Mouse (Mus musculus): ENCODE measurements around the gene Olfr639. TPM values are rescaled to one million over a fixed set of nuclear protein-coding genes. Genes with fewer than 3 reads are reported as not detected.

The Olfr639 gene
- 0.01 TPM in 1 of 2 replicates, not detected in the other for polyA plus RNA-seq (2015; fragmentation: Nextera tagmentation; extraction: Ambion mirVana)

- Histone ChIP-seq H3K9ac (ENCODE audit: low read depth, low read length) (no peak within 1 kb of the TSS), H3K4me3 (replicated peaks; ENCODE audit: low read depth, low read length) (no peak within 1 kb of the TSS), H3K27ac (no peak within 1 kb of the TSS), H3K36me3 (ENCODE audit: insufficient read depth, low read length) (no peaks in the 10 kb centered on the region), H3K27me3 (ENCODE audit: insufficient read depth, low read length) (no peaks in the 10 kb centered on the region), H3K4me1 (replicated peaks; ENCODE audit: insufficient read depth, low read length) (no peaks in the 10 kb centered on the region), H3K9me3 (replicated peaks; ENCODE audit: low read length) (no peaks in the 10 kb centered on the region), H3K4me2 (ENCODE audit: low read length) (no peak within 1 kb of the TSS)
- ATAC-seq (replicated peaks; ENCODE audit: low FRiP score, low read depth) (no peak), DNase-seq (ENCODE audit: low spot score) (no peak)
- no peak for TF ChIP-seq CTCF (IDR thresholded peaks at IDR 0.05; ENCODE audit: low read depth)
These were observed at the start of gene Olfr639 for GRCm38 (mm10) chr7:104017203-104017602. Gene Olfr639, minus strand, starts transcription at chr7:104017303.

- Histone ChIP-seq H3K36me3 (ENCODE audit: insufficient read depth, low read length) (no peaks in the 10 kb centered on the region), H3K27me3 (ENCODE audit: insufficient read depth, low read length) (no peaks in the 10 kb centered on the region), H3K4me3 (replicated peaks; ENCODE audit: low read depth, low read length) (no peak within 1 kb of the TSS), H3K9me3 (replicated peaks; ENCODE audit: low read length) (no peaks in the 10 kb centered on the region), H3K4me1 (replicated peaks; ENCODE audit: insufficient read depth, low read length) (no peaks in the 10 kb centered on the region), H3K4me2 (ENCODE audit: low read length) (no peak within 1 kb of the TSS), H3K27ac (no peak within 1 kb of the TSS), H3K9ac (ENCODE audit: low read depth, low read length) (no peak within 1 kb of the TSS)
- DNase-seq (ENCODE audit: low spot score) (no peak), ATAC-seq (replicated peaks; ENCODE audit: low FRiP score, low read depth) (no peak)
- TF ChIP-seq CTCF (IDR thresholded peaks at IDR 0.05; ENCODE audit: low read depth): no peak
- 42% methylated on average over 2 of the region's 2 CpGs for WGBS
These were observed 44.2 kb upstream of the Olfr639 start, which contains the start of gene 4930516K23Rik for GRCm38 (mm10) chr7:104061345-104061744. Gene 4930516K23Rik, minus strand, starts transcription at chr7:104061445.

- WGBS: 100% methylated on average over 1 of the region's 1 CpGs
These were observed 42.1 kb upstream of the Olfr639 start for GRCm38 (mm10) chr7:104059215-104059614.

GRCm38 (mm10) chr7:104052566-104052965, 35.5 kb upstream of the Olfr639 start, which contains the start of gene Olfr642:
Gene Olfr642, minus strand, starts transcription at chr7:104052666.
- H3K9me3 ChIP-seq (replicated peaks; ENCODE audit: low read length): no peaks in the 10 kb centered on the region
- H3K9ac ChIP-seq (ENCODE audit: low read depth, low read length): no peak within 1 kb of the TSS
- H3K27ac ChIP-seq: no peak within 1 kb of the TSS
- DNase-seq (ENCODE audit: low spot score) (no peak), ATAC-seq (replicated peaks; ENCODE audit: low FRiP score, low read depth) (no peak)
- H3K4me2 ChIP-seq (ENCODE audit: low read length): no peak within 1 kb of the TSS
- H3K36me3 ChIP-seq (ENCODE audit: insufficient read depth, low read length): no peaks in the 10 kb centered on the region
- TF ChIP-seq CTCF (IDR thresholded peaks at IDR 0.05; ENCODE audit: low read depth): no peak
- H3K4me1 ChIP-seq (replicated peaks; ENCODE audit: insufficient read depth, low read length): no peaks in the 10 kb centered on the region
- 84% methylated on average over 1 of the region's 1 CpGs for WGBS
- no peaks in the 10 kb centered on the region for H3K27me3 ChIP-seq (ENCODE audit: insufficient read depth, low read length)
- H3K4me3 ChIP-seq (replicated peaks; ENCODE audit: low read depth, low read length): no peak within 1 kb of the TSS

More at GRCm38 (mm10) chr7:104059215-104059614, 42.1 kb upstream of the Olfr639 start:
- Histone ChIP-seq H3K4me1 (replicated peaks; ENCODE audit: insufficient read depth, low read length) (no peaks in the 10 kb centered on the region), H3K27ac (no peak overlapping the region), H3K27me3 (ENCODE audit: insufficient read depth, low read length) (no peaks in the 10 kb centered on the region), H3K4me3 (replicated peaks; ENCODE audit: low read depth, low read length) (no peak overlapping the region), H3K9ac (ENCODE audit: low read depth, low read length) (no peak overlapping the region), H3K36me3 (ENCODE audit: insufficient read depth, low read length) (no peaks in the 10 kb centered on the region), H3K9me3 (replicated peaks; ENCODE audit: low read length) (no peaks in the 10 kb centered on the region), H3K4me2 (ENCODE audit: low read length) (no peak overlapping the region)
- ATAC-seq (replicated peaks; ENCODE audit: low FRiP score, low read depth) (no peak), DNase-seq (ENCODE audit: low spot score) (no peak)
- TF ChIP-seq CTCF (IDR thresholded peaks at IDR 0.05; ENCODE audit: low read depth): no peak

GRCm38 (mm10) chr7:104050745-104051144, 33.6 kb upstream of the Olfr639 start:
- Histone ChIP-seq H3K27ac (no peak overlapping the region), H3K4me3 (replicated peaks; ENCODE audit: low read depth, low read length) (no peak overlapping the region), H3K9ac (ENCODE audit: low read depth, low read length) (no peak overlapping the region), H3K4me1 (replicated peaks; ENCODE audit: insufficient read depth, low read length) (no peaks in the 10 kb centered on the region), H3K9me3 (replicated peaks; ENCODE audit: low read length) (no peaks in the 10 kb centered on the region), H3K27me3 (ENCODE audit: insufficient read depth, low read length) (no peaks in the 10 kb centered on the region), H3K4me2 (ENCODE audit: low read length) (no peak overlapping the region), H3K36me3 (ENCODE audit: insufficient read depth, low read length) (no peaks in the 10 kb centered on the region)
- ATAC-seq (replicated peaks; ENCODE audit: low FRiP score, low read depth) (no peak), DNase-seq (ENCODE audit: low spot score) (no peak)
- TF ChIP-seq CTCF (IDR thresholded peaks at IDR 0.05; ENCODE audit: low read depth): no peak
- WGBS: 91% methylated on average over 4 of the region's 4 CpGs

- DNase-seq (ENCODE audit: low spot score) (no peak), ATAC-seq (replicated peaks; ENCODE audit: low FRiP score, low read depth) (no peak)
- TF ChIP-seq CTCF (IDR thresholded peaks at IDR 0.05; ENCODE audit: low read depth): no peak
- Histone ChIP-seq H3K9me3 (replicated peaks; ENCODE audit: low read length) (no peaks in the 10 kb centered on the region), H3K36me3 (ENCODE audit: insufficient read depth, low read length) (no peaks in the 10 kb centered on the region), H3K4me1 (replicated peaks; ENCODE audit: insufficient read depth, low read length) (no peaks in the 10 kb centered on the region), H3K4me3 (replicated peaks; ENCODE audit: low read depth, low read length) (no peak within 1 kb of the TSS), H3K27me3 (ENCODE audit: insufficient read depth, low read length) (no peaks in the 10 kb centered on the region), H3K27ac (no peak within 1 kb of the TSS), H3K9ac (ENCODE audit: low read depth, low read length) (no peak within 1 kb of the TSS), H3K4me2 (ENCODE audit: low read length) (no peak within 1 kb of the TSS)
- WGBS: 71% methylated on average over 1 of the region's 1 CpGs
These were observed 18.0 kb upstream of the Olfr639 start, which contains the start of gene Olfr641 for GRCm38 (mm10) chr7:104035145-104035544. Gene Olfr641, plus strand, starts transcription at chr7:104035445.

GRCm38 (mm10) chr7:104026978-104027377, 9.9 kb upstream of the Olfr639 start:
- H3K4me3 ChIP-seq (replicated peaks; ENCODE audit: low read depth, low read length): no peak overlapping the region
- no peaks in the 10 kb centered on the region for H3K9me3 ChIP-seq (replicated peaks; ENCODE audit: low read length)
- no peak overlapping the region for H3K9ac ChIP-seq (ENCODE audit: low read depth, low read length)
- H3K36me3 ChIP-seq (ENCODE audit: insufficient read depth, low read length): no peaks in the 10 kb centered on the region
- WGBS: 78% methylated on average over 3 of the region's 3 CpGs
- no peak for TF ChIP-seq CTCF (IDR thresholded peaks at IDR 0.05; ENCODE audit: low read depth)
- no peaks in the 10 kb centered on the region for H3K27me3 ChIP-seq (ENCODE audit: insufficient read depth, low read length)
- no peak for DNase-seq (ENCODE audit: low spot score)
- H3K4me2 ChIP-seq (ENCODE audit: low read length): no peak overlapping the region
- no peak overlapping the region for H3K27ac ChIP-seq
- no peaks in the 10 kb centered on the region for H3K4me1 ChIP-seq (replicated peaks; ENCODE audit: insufficient read depth, low read length)
- no peak for ATAC-seq (replicated peaks; ENCODE audit: low FRiP score, low read depth)
